Mouse (Mus musculus): ENCODE measurements around the gene Ino80. TPM values are rescaled to one million over a fixed set of nuclear protein-coding genes. Genes with fewer than 3 reads are reported as not detected.
A peak's percentile ranks its signal among the peaks of the same experiment; 100 is the strongest.

Ino80 gene
- total and polyA plus RNA-seq, 2 experiments from 2014 or later: 2.4 to 13.2 TPM

GRCm38 (mm10) chr2:119476166-119476565 lies 1.3 kb downstream of the Ino80 start:
- ATAC-seq (ENCODE audit: low FRiP score): no peak
- Histone ChIP-seq H3K27ac (ENCODE audit: low read depth, low read length) (no peak overlapping the region), H3K4me1 (ENCODE audit: insufficient read depth, low read length) (peaks cover 5% of the 10 kb centered on the region; the same call in 1 of the 2 replicates), H3K9me3 (ENCODE audit: low read length) (no peaks in the 10 kb centered on the region), H3K4me2 (ENCODE audit: low read depth, low read length, poor library complexity, severe bottlenecking) (peak overlapping the region; percentile 69), H3K9ac (replicated peaks; ENCODE audit: low read length, poor library complexity, severe bottlenecking) (peak overlapping the region; percentile 99; the same call in 1 of the 2 replicates), H3K4me3 (ENCODE audit: low read depth, low read length) (peak overlapping the region; percentile 92), H3K27me3 (ENCODE audit: insufficient read depth, low read length) (no peaks in the 10 kb centered on the region), H3K36me3 (ENCODE audit: insufficient read depth, low read length) (no peaks in the 10 kb centered on the region)
- DNase-seq (ENCODE audit: low spot score): no peak
- no peak for TF ChIP-seq CTCF (IDR thresholded peaks at IDR 0.05)
- 21% methylated on average over 7 of the region's 7 CpGs for WGBS

GRCm38 (mm10) chr2:119463945-119464344 lies 13.5 kb downstream of the Ino80 start:
- no peak overlapping the region for H3K27ac ChIP-seq (ENCODE audit: low read depth, low read length)
- no peaks in the 10 kb centered on the region for H3K27me3 ChIP-seq (ENCODE audit: insufficient read depth, low read length)
- H3K9ac ChIP-seq (replicated peaks; ENCODE audit: low read length, poor library complexity, severe bottlenecking): no peak overlapping the region
- DNase-seq (ENCODE audit: low spot score): no peak
- H3K4me2 ChIP-seq (ENCODE audit: low read depth, low read length, poor library complexity, severe bottlenecking): no peak overlapping the region
- WGBS: 62% methylated on average over 4 of the region's 4 CpGs
- no peaks in the 10 kb centered on the region for H3K9me3 ChIP-seq (ENCODE audit: low read length)
- no peak for TF ChIP-seq CTCF (IDR thresholded peaks at IDR 0.05)
- no peak overlapping the region for H3K4me3 ChIP-seq (ENCODE audit: low read depth, low read length)
- H3K36me3 ChIP-seq (ENCODE audit: insufficient read depth, low read length): peaks cover 8% of the 10 kb centered on the region; the same call in 1 of the 2 replicates
- no peak for ATAC-seq (ENCODE audit: low FRiP score)
- no peaks in the 10 kb centered on the region for H3K4me1 ChIP-seq (ENCODE audit: insufficient read depth, low read length)

GRCm38 (mm10) chr2:119463114-119463775 lies 14.2 kb downstream of the Ino80 start:
- H3K36me3 ChIP-seq (ENCODE audit: insufficient read depth, low read length): peaks cover 8% of the 10 kb centered on the region; the same call in 1 of the 2 replicates
- H3K4me2 ChIP-seq (ENCODE audit: low read depth, low read length, poor library complexity, severe bottlenecking): no peak overlapping the region
- H3K4me1 ChIP-seq (ENCODE audit: insufficient read depth, low read length): no peaks in the 10 kb centered on the region
- TF ChIP-seq CTCF (IDR thresholded peaks at IDR 0.05): no peak
- H3K27ac ChIP-seq (ENCODE audit: low read depth, low read length): no peak overlapping the region
- DNase-seq (ENCODE audit: low spot score) (no peak), ATAC-seq (ENCODE audit: low FRiP score) (no peak)
- H3K27me3 ChIP-seq (ENCODE audit: insufficient read depth, low read length): no peaks in the 10 kb centered on the region
- 94% methylated on average over 5 of the region's 5 CpGs for WGBS
- H3K9ac ChIP-seq (replicated peaks; ENCODE audit: low read length, poor library complexity, severe bottlenecking): no peak overlapping the region
- H3K9me3 ChIP-seq (ENCODE audit: low read length): no peaks in the 10 kb centered on the region
- no peak overlapping the region for H3K4me3 ChIP-seq (ENCODE audit: low read depth, low read length)

- no peak overlapping the region for H3K4me3 ChIP-seq (ENCODE audit: low read depth, low read length)
- peaks cover 13% of the 10 kb centered on the region for H3K36me3 ChIP-seq (ENCODE audit: insufficient read depth, low read length)
- no peaks in the 10 kb centered on the region for H3K9me3 ChIP-seq (ENCODE audit: low read length)
- no peak overlapping the region for H3K4me2 ChIP-seq (ENCODE audit: low read depth, low read length, poor library complexity, severe bottlenecking)
- no peaks in the 10 kb centered on the region for H3K4me1 ChIP-seq (ENCODE audit: insufficient read depth, low read length)
- H3K9ac ChIP-seq (replicated peaks; ENCODE audit: low read length, poor library complexity, severe bottlenecking): no peak overlapping the region
- peak; percentile 49 for TF ChIP-seq CTCF (IDR thresholded peaks at IDR 0.05)
- no peaks in the 10 kb centered on the region for H3K27me3 ChIP-seq (ENCODE audit: insufficient read depth, low read length)
- no peak for DNase-seq (ENCODE audit: low spot score)
- 93% methylated on average over 3 of the region's 3 CpGs for WGBS
- no peak for ATAC-seq (ENCODE audit: low FRiP score)
- H3K27ac ChIP-seq (ENCODE audit: low read depth, low read length): no peak overlapping the region
Measured at GRCm38 (mm10) chr2:119461028-119461427, 16.5 kb downstream of the Ino80 start.

GRCm38 (mm10) chr2:119454558-119454957 lies 22.9 kb downstream of the Ino80 start:
- TF ChIP-seq CTCF (IDR thresholded peaks at IDR 0.05): no peak
- Histone ChIP-seq H3K4me2 (ENCODE audit: low read depth, low read length, poor library complexity, severe bottlenecking) (no peak overlapping the region), H3K9me3 (ENCODE audit: low read length) (no peaks in the 10 kb centered on the region), H3K9ac (replicated peaks; ENCODE audit: low read length, poor library complexity, severe bottlenecking) (no peak overlapping the region), H3K27me3 (ENCODE audit: insufficient read depth, low read length) (no peaks in the 10 kb centered on the region), H3K4me1 (ENCODE audit: insufficient read depth, low read length) (no peaks in the 10 kb centered on the region), H3K36me3 (ENCODE audit: insufficient read depth, low read length) (peaks cover 17% of the 10 kb centered on the region), H3K27ac (ENCODE audit: low read depth, low read length) (no peak overlapping the region), H3K4me3 (ENCODE audit: low read depth, low read length) (no peak overlapping the region)
- DNase-seq (ENCODE audit: low spot score) (no peak), ATAC-seq (ENCODE audit: low FRiP score) (no peak)
- 95% methylated on average over 3 of the region's 3 CpGs for WGBS

GRCm38 (mm10) chr2:119436988-119437387 lies 40.5 kb downstream of the Ino80 start:
- no peak for ATAC-seq (ENCODE audit: low FRiP score)
- peak; percentile 84 for TF ChIP-seq CTCF (IDR thresholded peaks at IDR 0.05)
- Histone ChIP-seq H3K4me2 (ENCODE audit: low read depth, low read length, poor library complexity, severe bottlenecking) (no peak overlapping the region), H3K4me3 (ENCODE audit: low read depth, low read length) (no peak overlapping the region), H3K27ac (ENCODE audit: low read depth, low read length) (no peak overlapping the region), H3K9ac (replicated peaks; ENCODE audit: low read length, poor library complexity, severe bottlenecking) (no peak overlapping the region), H3K4me1 (ENCODE audit: insufficient read depth, low read length) (no peaks in the 10 kb centered on the region), H3K27me3 (ENCODE audit: insufficient read depth, low read length) (no peaks in the 10 kb centered on the region), H3K36me3 (ENCODE audit: insufficient read depth, low read length) (peaks cover 31% of the 10 kb centered on the region), H3K9me3 (ENCODE audit: low read length) (no peaks in the 10 kb centered on the region)
- peak; percentile 68 for DNase-seq (ENCODE audit: low spot score)
- 97% methylated on average over 1 of the region's 1 CpGs for WGBS
